Mouse (Mus musculus) CH12.LX (cell line): ENCODE measurements around the gene Gm28047. TPM values are rescaled to one million over a fixed set of nuclear protein-coding genes. Genes with fewer than 3 reads are reported as not detected.

Source experiments
- DNase-seq: peaks from one replicate; pipeline ENCODE4 v3.0.0-alpha.2; 2013; ENCODE audit errors: extremely low read depth
- H3K27ac ChIP-seq: 2 replicates; pipeline ENCODE4 v1.5.1; 2012; ENCODE audit warnings: low read depth, mild to moderate bottlenecking, control low read depth, moderate library complexity; ENCODE audit not compliant: insufficient read depth
- H3K27me3 ChIP-seq: replicated peaks from 2 replicates; pipeline ENCODE3; 2012; ENCODE audit warnings: inconsistent platforms
- H3K36me3 ChIP-seq, 2 experiments: replicated peaks in 1 of 2; 2 replicates each; pipeline versions ENCODE3 to v1.6.1; 2012; ENCODE audit warnings: inconsistent platforms in 1 of 2, low read length in 1 of 2, mild to moderate bottlenecking in 1 of 2, mixed read lengths in 1 of 2, moderate library complexity in 1 of 2; ENCODE audit not compliant: control insufficient read depth in 1 of 2, insufficient read depth in 1 of 2
- H3K4me1 ChIP-seq, 2 experiments: 2 replicates each; pipeline ENCODE4 v1.6.1; 2012; ENCODE audit warnings: inconsistent platforms in 1 of 2, moderate library complexity in 1 of 2; ENCODE audit not compliant: insufficient read depth in 2 of 2, control insufficient read depth in 1 of 2
- H3K4me2 ChIP-seq: 2 replicates; pipeline ENCODE4 v1.6.1; 2012; ENCODE audit warnings: low read depth, mild to moderate bottlenecking, control low read depth; ENCODE audit not compliant: poor library complexity, insufficient read depth, severe bottlenecking
- H3K4me3 ChIP-seq, 3 experiments: fragments of 150-350 bp in 1 of 3; sonication (generic) in 1 of 3; replicated peaks in 1 of 3; 2 replicates each; pipeline versions ENCODE3 to v1.5.1; 2011 to 2012; ENCODE audit warnings: low read depth in 2 of 3, low read length in 2 of 3, mild to moderate bottlenecking in 2 of 3, moderate library complexity in 2 of 3, control low read depth in 1 of 3, improper control_type of control experiment in 1 of 3, inconsistent platforms in 1 of 3, mixed read lengths in 1 of 3; ENCODE audit not compliant: poor library complexity in 1 of 3
- H3K79me2 ChIP-seq: replicated peaks from 2 replicates; pipeline ENCODE4 v1.6.1; 2012; ENCODE audit warnings: mild to moderate bottlenecking, moderate library complexity; ENCODE audit not compliant: control insufficient read depth, poor library complexity, insufficient read depth, severe bottlenecking; ENCODE audit errors: extremely low read depth
- H3K9ac ChIP-seq: 2 replicates; pipeline ENCODE4 v1.6.1; 2012; ENCODE audit warnings: low read depth, mild to moderate bottlenecking, control low read depth, moderate library complexity; ENCODE audit not compliant: insufficient read depth
- H3K9me3 ChIP-seq: replicated peaks from 2 replicates; pipeline ENCODE3; 2012; ENCODE audit warnings: low read length, inconsistent platforms, mixed read lengths
- CHD2 ChIP-seq: IDR thresholded peaks from 2 replicates; pipeline ENCODE4 v1.6.1; 2011; ENCODE audit warnings: low read length, improper control_type of control experiment
- E2F4 ChIP-seq: IDR thresholded peaks from 2 replicates; pipeline ENCODE4 v1.6.1; 2011; ENCODE audit warnings: low read depth, low read length, improper control_type of control experiment; ENCODE audit not compliant: insufficient replicate concordance
- IRF4 ChIP-seq: IDR thresholded peaks from 2 replicates; pipeline ENCODE4 v1.6.1; 2014; ENCODE audit warnings: low read depth, mild to moderate bottlenecking, inconsistent platforms, low read length, improper control_type of control experiment
- JUND ChIP-seq: conservative IDR thresholded peaks from 2 replicates; pipeline ENCODE4 v1.6.1; 2011; ENCODE audit warnings: low read depth, low read length, improper control_type of control experiment
- MAFK ChIP-seq: IDR thresholded peaks from 2 replicates; pipeline ENCODE4 v1.6.1; 2011; ENCODE audit warnings: low read length, improper control_type of control experiment; ENCODE audit not compliant: insufficient replicate concordance
- MAZ ChIP-seq: IDR thresholded peaks from 2 replicates; pipeline ENCODE4 v1.6.1; 2012; ENCODE audit warnings: low read depth, mild to moderate bottlenecking, inconsistent platforms, low read length, improper control_type of control experiment, moderate library complexity
- MXI1 ChIP-seq: IDR thresholded peaks from 2 replicates; pipeline ENCODE4 v1.6.1; 2011; ENCODE audit warnings: mild to moderate bottlenecking, low read depth, low read length, improper control_type of control experiment
- POLR2AphosphoS2 ChIP-seq: IDR thresholded peaks from 2 replicates; pipeline ENCODE4 v1.6.1; 2011; ENCODE audit warnings: low read depth, low read length, improper control_type of control experiment
- RCOR1 ChIP-seq: conservative IDR thresholded peaks from 2 replicates; pipeline ENCODE4 v1.6.1; 2012; ENCODE audit warnings: low read depth, mild to moderate bottlenecking, inconsistent platforms, low read length, improper control_type of control experiment
- SIN3A ChIP-seq: IDR thresholded peaks from 2 replicates; pipeline ENCODE4 v1.6.1; 2012; ENCODE audit warnings: low read length, improper control_type of control experiment, inconsistent platforms
- TBP ChIP-seq: conservative IDR thresholded peaks from 2 replicates; pipeline ENCODE4 v1.6.1; 2011; ENCODE audit warnings: low read depth, low read length, improper control_type of control experiment
- USF2 ChIP-seq: conservative IDR thresholded peaks from 2 replicates; pipeline ENCODE4 v1.6.1; 2011; ENCODE audit warnings: low read depth, low read length, improper control_type of control experiment
- ZNF384 ChIP-seq: IDR thresholded peaks from 2 replicates; pipeline ENCODE4 v1.6.1; 2012; ENCODE audit warnings: low read depth, low read length, improper control_type of control experiment, inconsistent platforms
- dilution Hi-C: fragments of 300-500 bp; cut with MboI; formaldehyde crosslinking; loops from 2 replicates; pipeline ENCODE4 v1.14.3; 2020; ENCODE audit warnings: low sequenced_read_pairs; ENCODE audit not compliant: extremely low pct_unique_long_range_greater_than_20kb, extremely low pct_ligation_motif_present
- in situ Hi-C: fragments of 300-500 bp; cut with MboI; formaldehyde crosslinking; loops from 3 replicates; pipeline ENCODE4 v1.14.3; 2019; ENCODE audit warnings: low sequenced_read_pairs, low pct_ligation_motif_present, low pct_unique_long_range_greater_than_20kb, mixed read lengths
- polyA plus RNA-seq: library from polyadenylated mRNA; unstranded; fragments of >175 nt; gene quantifications from 2 replicates; pipeline ENCODE4 v1.2.1, GENCODE M21; 2012; ENCODE audit warnings: low read depth; ENCODE audit not compliant: insufficient read length
- total RNA-seq, 2 experiments: library from RNA; depleted of rRNA; stranded (reverse); fragments of 300-350 nt in 1 of 2; fragments of >200 nt in 1 of 2; gene quantifications; 2 replicates each; pipeline ENCODE4 v1.2.3; 2012 to 2014

The Gm28047 gene
- total and polyA plus RNA-seq, 3 experiments = not detected

- H3K9ac ChIP-seq = no peak overlapping the region
- H3K36me3 ChIP-seq = peaks cover 3 to 16% of the 10 kb centered on the region in 2 experiments
- H3K4me1 ChIP-seq = no peaks in the 10 kb centered on the region
- no peak overlapping the region for H3K27ac ChIP-seq
- DNase-seq = no peak
- H3K4me3 ChIP-seq = no peak overlapping the region
- dilution Hi-C loops = no loop called here
- H3K27me3 ChIP-seq = no peaks in the 10 kb centered on the region
- TF ChIP-seq MXI1 (no peak), JUND (no peak), ZNF384 (no peak), POLR2AphosphoS2 (no peak), SIN3A (no peak), TBP (no peak), MAFK (no peak), USF2 (no peak), CHD2 (no peak), RCOR1 (no peak), IRF4 (no peak)
- H3K79me2 ChIP-seq = 0 out of 2 replicates have a peak, but pooled peaks cover 3% of the 10 kb centered on the region
- in situ Hi-C loops = no loop called here
- H3K9me3 ChIP-seq = no peaks in the 10 kb centered on the region
- H3K4me2 ChIP-seq = no peak overlapping the region
Observed at GRCm38 (mm10) chr15:102585501-102585900, 39.4 kb downstream of the Gm28047 start.

- no peaks in the 10 kb centered on the region for H3K4me1 ChIP-seq
- H3K27ac ChIP-seq = no peak overlapping the region
- no peak overlapping the region for H3K9ac ChIP-seq
- H3K9me3 ChIP-seq = no peaks in the 10 kb centered on the region
- dilution Hi-C loops = no loop called here
- H3K36me3 ChIP-seq = peaks cover 0 to 12% of the 10 kb centered on the region in 2 experiments
- H3K4me2 ChIP-seq = no peak overlapping the region
- TF ChIP-seq IRF4 (no peak), E2F4 (no peak), ZNF384 (no peak), POLR2AphosphoS2 (no peak), JUND (no peak), MAFK (no peak), MAZ (no peak)
- no peaks in the 10 kb centered on the region for H3K27me3 ChIP-seq
- no peak overlapping the region for H3K4me3 ChIP-seq
- in situ Hi-C loops = no loop called here
- no peak for DNase-seq
- 0 out of 2 replicates have a peak, but pooled peaks cover 3% of the 10 kb centered on the region for H3K79me2 ChIP-seq
Observed at GRCm38 (mm10) chr15:102583708-102584383, 41.0 kb downstream of the Gm28047 start.
